Mouse (Mus musculus) midbrain, embryonic 13.5 days (tissue): ENCODE measurements around the gene Smim27. TPM values are rescaled to one million over a fixed set of nuclear protein-coding genes. Genes with fewer than 3 reads are reported as not detected.

Experiments used
- ATAC-seq: fragments of 200-750 bp; cut with Nextera tagmentation; 2 replicates; pipeline ENCODE4 v1.8.0; 2017; ENCODE audit warnings: mild to moderate bottlenecking, moderate TSS enrichment, moderate library complexity
- H3K27ac ChIP-seq: fragments of 300-500 bp; sonication (generic); 2 replicates; pipeline ENCODE4 v1.5.1; 2015; ENCODE audit warnings: inconsistent platforms, mild to moderate bottlenecking, moderate library complexity
- H3K27me3 ChIP-seq: fragments of 300-500 bp; sonication (generic); 2 replicates; pipeline ENCODE4 v1.6.1; 2015; ENCODE audit warnings: mild to moderate bottlenecking, inconsistent platforms
- H3K36me3 ChIP-seq: fragments of 300-500 bp; sonication (generic); 2 replicates; pipeline ENCODE4 v1.6.1; 2015; ENCODE audit warnings: mild to moderate bottlenecking, inconsistent platforms
- H3K4me1 ChIP-seq: fragments of 300-500 bp; sonication (generic); replicated peaks from 2 replicates; pipeline ENCODE4 v1.6.1; 2015; ENCODE audit warnings: inconsistent platforms
- H3K4me2 ChIP-seq: fragments of 300-500 bp; sonication (generic); replicated peaks from 2 replicates; pipeline ENCODE4 v1.6.1; 2015; ENCODE audit warnings: moderate library complexity, mild to moderate bottlenecking, inconsistent platforms
- H3K4me3 ChIP-seq: fragments of 300-500 bp; sonication (generic); replicated peaks from 2 replicates; pipeline ENCODE4 v1.5.1; 2015; ENCODE audit warnings: mild to moderate bottlenecking, inconsistent platforms
- H3K9ac ChIP-seq: fragments of 300-500 bp; sonication (generic); replicated peaks from 2 replicates; pipeline ENCODE4 v1.6.1; 2015; ENCODE audit warnings: mild to moderate bottlenecking, inconsistent platforms
- H3K9me3 ChIP-seq: fragments of 300-500 bp; sonication (generic); 2 replicates; pipeline ENCODE4 v1.6.1; 2016; ENCODE audit warnings: mild to moderate bottlenecking, inconsistent platforms
- WGBS: fragments of 180-500 bp; shearing (Covaris S2); methylation state at CpG from one replicate; pipeline ENCODE4 v1.1.7; 2015; 5-methylcytosine and 5-hydroxymethylcytosine counted together
- polyA plus RNA-seq: library from polyadenylated mRNA; unstranded; fragments of >200 nt; fragmentation: Nextera tagmentation; extraction: Ambion mirVana; gene quantifications from 2 replicates; pipeline ENCODE4 v1.2.1, GENCODE M21; 2015

The Smim27 gene
- 20.9 and 23.0 TPM in 2 replicates for polyA plus RNA-seq

DNA sequence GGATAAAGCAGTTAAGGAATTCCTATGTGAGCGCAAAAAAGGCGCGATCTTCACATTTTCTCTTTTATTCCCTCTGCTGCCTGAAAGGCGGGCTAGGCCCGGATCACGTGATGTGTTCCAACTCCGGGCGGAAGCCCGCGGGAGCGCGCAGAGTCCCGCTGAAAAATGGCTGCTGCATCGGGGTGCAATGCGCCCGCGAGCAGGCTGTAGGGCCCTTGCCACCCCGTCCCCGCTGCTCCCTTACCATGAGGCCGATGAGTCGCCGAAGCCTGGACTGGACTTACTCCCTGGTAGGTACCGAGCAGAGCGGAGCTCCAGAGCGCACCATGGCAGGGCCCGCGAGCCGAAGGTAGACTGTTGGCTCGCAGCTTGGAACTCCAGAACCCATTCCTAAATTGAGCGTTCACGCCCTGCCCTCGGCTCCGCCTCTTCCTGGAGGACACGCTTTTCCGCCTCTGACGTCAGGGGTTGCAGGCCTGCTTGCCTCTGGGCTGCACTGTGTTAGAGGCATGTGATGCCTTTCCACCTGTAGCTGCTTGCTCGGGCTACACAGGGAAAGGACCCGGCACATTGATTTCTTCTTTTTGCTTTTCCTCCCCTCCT, at the start of gene Smim27, which contains the start of gene Topors:
Smim27 (plus strand) TSS at position 150 of the 603 bp plus-strand sequence.
Topors (minus strand) TSS at position 421 of the 603 bp plus-strand sequence.
- Histone ChIP-seq H3K4me2 (peak within 1 kb of the TSS; percentile 91), H3K36me3 (peaks cover 3% of the 10 kb centered on the region; the same call in 1 of the 2 replicates), H3K27me3 (no peaks in the 10 kb centered on the region), H3K9ac (peak within 1 kb of the TSS; percentile 88), H3K4me1 (peaks cover 27% of the 10 kb centered on the region), H3K4me3 (peak within 1 kb of the TSS; percentile 89), H3K9me3 (no peaks in the 10 kb centered on the region), H3K27ac (peak within 1 kb of the TSS; percentile 88)
- ATAC-seq = peak; percentile 95
- under 1% methylated on average over 38 of the region's 38 CpGs for WGBS

DNA sequence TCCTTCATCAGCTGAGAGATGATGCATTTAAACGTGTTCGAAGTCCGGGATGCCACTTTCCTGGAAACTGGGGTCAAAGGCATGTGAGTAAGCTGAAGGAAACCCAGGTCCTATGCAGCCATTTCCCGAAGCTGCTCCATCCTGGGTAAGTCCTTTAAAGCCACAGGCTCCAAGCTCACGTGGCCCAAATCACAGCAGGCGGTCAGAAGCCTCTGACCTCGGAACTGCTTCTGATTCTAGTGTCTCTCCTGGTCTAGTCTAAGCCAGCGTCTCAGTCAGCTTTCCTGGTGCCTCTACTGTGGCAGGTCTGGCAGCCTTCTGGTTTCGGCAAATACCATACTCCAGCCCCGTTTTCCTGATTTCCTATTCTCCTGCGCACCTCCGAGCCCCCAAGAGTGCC, 48.9 kb upstream of the Smim27 start:
- Histone ChIP-seq H3K4me2 (peak overlapping the region; percentile 28; the same call in 1 of the 2 replicates), H3K27me3 (no peaks in the 10 kb centered on the region), H3K4me1 (peaks cover 10% of the 10 kb centered on the region; the same call in 1 of the 2 replicates), H3K9me3 (no peaks in the 10 kb centered on the region), H3K36me3 (no peaks in the 10 kb centered on the region), H3K27ac (no peak overlapping the region), H3K4me3 (no peak overlapping the region), H3K9ac (no peak overlapping the region; the same call in 1 of the 2 replicates)
- WGBS = 24% methylated on average over 12 of the region's 12 CpGs
- ATAC-seq = no peak

DNA sequence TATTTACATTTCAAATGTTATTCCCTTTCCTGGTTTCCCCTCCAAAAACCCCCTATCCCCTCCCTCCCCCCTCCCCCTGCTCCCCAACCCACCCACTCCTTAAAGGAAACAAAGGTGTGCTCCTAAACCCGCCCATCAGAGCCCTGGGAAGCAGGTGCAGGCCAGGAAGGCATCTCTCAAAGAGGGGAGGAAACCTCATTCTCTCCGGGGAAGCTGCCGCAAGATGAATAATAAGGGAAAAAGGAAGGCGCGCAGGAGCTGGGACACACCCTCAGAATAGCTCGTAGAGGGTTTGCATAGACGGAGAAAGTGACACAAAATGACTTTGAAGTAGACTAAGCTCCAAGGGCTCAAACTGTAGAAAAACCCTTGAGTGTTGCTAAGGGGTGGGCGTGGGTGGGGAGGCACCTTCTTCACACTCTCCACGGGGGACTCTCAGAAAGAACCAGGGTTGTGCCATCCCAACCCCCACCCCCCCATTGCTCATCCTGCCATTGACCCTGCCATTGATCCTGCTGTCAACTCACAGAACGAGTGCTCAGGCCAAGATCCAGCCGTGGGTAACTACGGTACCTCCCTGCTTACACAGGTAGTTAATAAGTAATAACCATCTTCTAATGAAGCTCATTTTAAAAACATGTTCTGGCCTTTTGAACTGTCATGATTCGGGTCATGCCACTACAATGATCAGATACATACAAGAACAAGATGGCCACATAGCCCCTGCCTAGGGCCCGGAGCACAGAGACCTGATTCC, 48.2 kb upstream of the Smim27 start:
- H3K4me1 ChIP-seq = peaks cover 10% of the 10 kb centered on the region; the same call in 1 of the 2 replicates
- H3K4me3 ChIP-seq = no peak overlapping the region
- no peaks in the 10 kb centered on the region for H3K9me3 ChIP-seq
- no peaks in the 10 kb centered on the region for H3K27me3 ChIP-seq
- no peak overlapping the region for H3K27ac ChIP-seq
- H3K9ac ChIP-seq = no peak overlapping the region
- H3K4me2 ChIP-seq = peak overlapping the region; percentile 28; the same call in 1 of the 2 replicates
- 38% methylated on average over 14 of the region's 14 CpGs for WGBS
- 0 out of 2 replicates have a peak, but pooled peaks have one; percentile 27 for ATAC-seq
- no peaks in the 10 kb centered on the region for H3K36me3 ChIP-seq

DNA sequence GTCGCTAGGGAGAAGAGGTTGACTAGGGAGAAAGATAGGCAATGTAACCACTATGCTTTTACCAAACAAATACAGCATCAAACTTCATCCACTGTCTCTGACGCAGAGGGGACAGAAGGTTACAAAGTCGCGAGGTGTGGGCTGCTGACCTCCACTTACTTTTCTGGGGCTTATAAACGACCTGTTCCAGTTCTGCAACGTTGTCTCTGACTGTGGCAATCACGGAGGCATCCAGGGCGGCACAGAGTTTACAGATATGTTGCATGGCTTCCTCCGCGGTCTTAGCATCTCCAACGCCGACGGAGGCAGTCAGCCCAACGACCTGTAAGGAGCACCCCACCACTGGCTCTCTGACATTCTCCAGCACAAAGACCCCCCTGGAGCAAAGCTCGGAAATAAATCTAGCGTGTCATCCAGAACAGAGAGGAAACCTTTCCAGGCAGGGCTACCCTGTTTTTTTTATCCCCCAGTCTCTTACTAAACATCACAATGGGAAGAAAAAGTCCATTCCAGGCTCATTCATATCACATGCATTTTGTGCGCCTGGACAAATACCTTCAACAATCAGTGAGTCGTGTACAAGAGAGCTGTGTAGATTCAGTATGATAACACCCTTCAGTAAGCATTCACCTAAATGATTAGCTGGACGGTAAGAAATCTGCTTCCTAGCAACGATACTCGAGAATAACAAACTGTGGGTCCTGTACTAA, 47.3 kb upstream of the Smim27 start:
- peaks cover 10% of the 10 kb centered on the region; the same call in 1 of the 2 replicates for H3K4me1 ChIP-seq
- no peaks in the 10 kb centered on the region for H3K9me3 ChIP-seq
- no peak overlapping the region for H3K27ac ChIP-seq
- 43% methylated on average over 21 of the region's 21 CpGs for WGBS
- H3K36me3 ChIP-seq = no peaks in the 10 kb centered on the region
- H3K4me3 ChIP-seq = no peak overlapping the region
- H3K9ac ChIP-seq = no peak overlapping the region
- H3K27me3 ChIP-seq = no peaks in the 10 kb centered on the region
- H3K4me2 ChIP-seq = no peak overlapping the region
- no peak for ATAC-seq

DNA sequence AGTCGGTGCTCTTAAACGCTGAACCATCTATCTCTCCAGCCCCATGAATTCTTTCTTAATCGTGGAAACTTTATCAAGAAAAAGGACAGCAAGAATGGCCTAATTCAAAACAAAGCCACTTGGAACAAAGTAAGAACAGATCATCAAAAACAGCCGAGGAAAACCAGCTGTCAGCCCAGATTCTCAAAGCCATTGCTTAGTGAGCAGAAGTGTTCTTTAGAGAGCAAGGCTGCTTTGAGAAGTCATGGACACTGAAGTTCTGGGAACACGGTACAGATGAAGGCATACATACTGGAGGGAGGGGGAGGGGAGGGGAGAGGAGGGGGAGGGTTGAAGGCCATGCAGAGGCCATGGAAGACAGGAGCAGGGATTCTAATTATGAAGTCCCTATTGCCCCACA, 43.3 kb upstream of the Smim27 start:
- ATAC-seq = no peak
- Histone ChIP-seq H3K4me2 (no peak overlapping the region), H3K4me1 (0 out of 2 replicates have a peak, but pooled peaks cover 4% of the 10 kb centered on the region), H3K9ac (no peak overlapping the region), H3K27me3 (no peaks in the 10 kb centered on the region), H3K9me3 (no peaks in the 10 kb centered on the region), H3K27ac (no peak overlapping the region), H3K4me3 (no peak overlapping the region), H3K36me3 (no peaks in the 10 kb centered on the region)
- 76% methylated on average over 5 of the region's 5 CpGs for WGBS

DNA sequence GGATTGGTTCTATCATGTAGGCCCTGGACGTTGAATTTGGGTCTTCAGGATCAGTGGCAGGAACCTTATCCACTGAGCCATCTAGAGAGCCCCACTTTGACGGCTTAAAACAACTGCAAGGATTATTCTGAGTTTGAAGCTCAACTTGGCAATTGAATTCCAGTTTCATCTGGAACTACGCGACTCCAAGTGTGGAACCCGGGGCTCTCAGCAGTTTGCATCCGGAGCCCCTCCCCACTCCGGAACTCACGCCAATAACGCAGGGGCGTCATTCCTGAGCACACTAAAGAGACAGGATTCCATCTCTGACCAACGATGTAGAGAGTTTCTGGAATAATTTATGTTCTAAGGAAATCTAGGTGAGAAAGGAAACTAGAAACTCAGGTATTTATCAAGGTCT, 42.2 kb upstream of the Smim27 start:
- Histone ChIP-seq H3K27me3 (no peaks in the 10 kb centered on the region), H3K4me1 (no peaks in the 10 kb centered on the region), H3K36me3 (no peaks in the 10 kb centered on the region), H3K27ac (no peak overlapping the region), H3K9me3 (no peaks in the 10 kb centered on the region), H3K4me3 (no peak overlapping the region), H3K9ac (no peak overlapping the region), H3K4me2 (no peak overlapping the region)
- 92% methylated on average over 11 of the region's 11 CpGs for WGBS
- ATAC-seq = no peak

DNA sequence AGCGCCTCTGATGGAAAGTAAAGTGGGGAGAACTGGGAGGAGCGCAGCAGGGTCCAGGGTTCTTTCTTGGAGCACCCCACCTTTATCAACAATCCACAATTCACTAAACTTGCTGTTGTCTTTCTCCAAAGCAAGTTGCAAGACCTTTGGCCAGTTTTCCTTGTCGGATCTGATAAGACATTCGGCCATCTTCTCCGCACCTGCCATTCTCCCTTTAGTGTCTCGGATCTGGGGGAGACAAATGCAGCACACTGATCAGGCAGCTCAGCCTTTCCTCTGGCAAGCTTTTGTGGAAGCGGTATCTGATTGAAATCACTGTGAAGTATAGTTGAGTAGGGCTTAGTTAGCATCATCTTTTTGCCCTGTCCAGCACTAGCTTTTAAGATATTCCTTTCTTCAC, 41.5 kb upstream of the Smim27 start:
- WGBS = 94% methylated on average over 7 of the region's 7 CpGs
- H3K4me2 ChIP-seq = no peak overlapping the region
- H3K4me3 ChIP-seq = no peak overlapping the region
- H3K27ac ChIP-seq = no peak overlapping the region
- H3K9ac ChIP-seq = no peak overlapping the region
- H3K9me3 ChIP-seq = no peaks in the 10 kb centered on the region
- no peak for ATAC-seq
- H3K4me1 ChIP-seq = no peaks in the 10 kb centered on the region
- no peaks in the 10 kb centered on the region for H3K36me3 ChIP-seq
- no peaks in the 10 kb centered on the region for H3K27me3 ChIP-seq

DNA sequence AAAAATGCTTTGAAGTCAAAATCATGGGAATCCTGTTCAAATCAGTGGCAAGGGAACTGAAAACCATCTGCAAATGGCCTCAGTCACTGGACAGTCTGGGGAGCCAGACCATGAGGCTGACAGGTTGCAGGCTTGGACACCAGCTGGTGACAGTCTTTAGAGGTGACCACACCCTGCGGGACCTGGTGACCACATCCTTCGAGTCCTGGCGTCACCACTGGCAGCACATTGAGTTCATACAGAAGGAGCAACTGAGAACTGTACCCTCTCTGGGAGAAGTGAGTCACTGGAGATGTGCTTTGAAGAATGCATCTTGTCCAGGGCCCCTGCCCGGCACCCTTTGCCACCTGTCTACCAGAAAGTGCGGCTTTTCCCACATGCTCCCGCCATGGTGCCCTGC, 39.7 kb upstream of the Smim27 start:
- Histone ChIP-seq H3K9me3 (no peaks in the 10 kb centered on the region), H3K36me3 (no peaks in the 10 kb centered on the region), H3K4me1 (no peaks in the 10 kb centered on the region), H3K9ac (no peak overlapping the region), H3K27ac (no peak overlapping the region), H3K27me3 (no peaks in the 10 kb centered on the region), H3K4me2 (no peak overlapping the region), H3K4me3 (no peak overlapping the region)
- ATAC-seq = no peak
- 94% methylated on average over 6 of the region's 6 CpGs for WGBS

DNA sequence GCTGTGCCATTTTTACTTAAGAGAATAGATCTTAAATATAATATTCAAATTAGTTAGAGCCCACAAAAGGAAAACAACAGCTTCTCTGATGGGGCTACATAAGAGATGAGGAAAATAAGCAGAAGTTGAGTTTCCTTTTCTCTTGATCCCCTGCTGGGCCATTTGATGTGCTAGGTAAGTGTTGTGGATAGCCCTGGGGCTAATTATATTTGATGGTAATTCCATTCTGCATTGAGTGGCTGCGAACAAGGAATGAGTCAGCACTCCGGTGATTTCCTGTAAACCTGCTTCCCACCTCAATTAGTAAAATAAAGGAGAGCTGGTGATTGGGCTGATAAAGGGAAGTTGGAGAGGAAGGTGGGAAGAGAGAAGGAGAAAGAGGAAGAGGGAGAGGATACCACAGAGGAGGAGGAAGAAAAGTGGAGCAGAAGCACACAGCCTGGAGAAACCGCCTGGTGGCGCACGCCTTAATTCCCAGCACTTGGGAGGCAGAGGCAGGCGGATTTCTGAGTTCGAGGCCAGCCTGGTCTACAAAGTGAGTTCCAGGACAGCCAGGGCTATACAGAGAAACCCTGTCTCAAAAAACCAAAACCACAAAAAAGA, 36.2 kb upstream of the Smim27 start:
- Histone ChIP-seq H3K4me2 (no peak overlapping the region), H3K9me3 (no peaks in the 10 kb centered on the region), H3K27ac (no peak overlapping the region), H3K9ac (no peak overlapping the region), H3K36me3 (no peaks in the 10 kb centered on the region), H3K27me3 (no peaks in the 10 kb centered on the region), H3K4me3 (no peak overlapping the region), H3K4me1 (no peaks in the 10 kb centered on the region)
- no peak for ATAC-seq
- 95% methylated on average over 7 of the region's 7 CpGs for WGBS

DNA sequence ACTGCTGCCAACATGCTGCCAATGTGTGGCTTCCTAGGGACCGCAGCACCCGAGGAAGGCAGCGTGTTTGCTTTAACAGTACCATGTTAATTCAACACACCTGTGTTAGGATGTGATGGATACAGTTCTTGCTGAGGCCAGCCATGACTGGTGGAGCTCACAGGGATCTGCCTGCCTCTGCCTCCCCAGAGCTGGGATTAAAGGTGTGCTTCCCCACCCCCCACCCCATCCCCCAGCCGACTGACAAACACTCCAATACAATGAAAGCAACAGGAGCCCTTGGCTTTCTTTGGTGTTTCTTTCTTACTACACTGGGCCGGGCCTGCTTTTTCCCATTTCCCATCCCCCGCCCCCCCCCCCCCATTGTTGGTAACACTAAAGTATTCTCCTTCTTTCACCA, 35.1 kb upstream of the Smim27 start:
- Histone ChIP-seq H3K27ac (no peak overlapping the region), H3K4me3 (no peak overlapping the region), H3K9me3 (no peaks in the 10 kb centered on the region), H3K9ac (no peak overlapping the region), H3K27me3 (no peaks in the 10 kb centered on the region; the same call in 1 of the 2 replicates), H3K4me1 (peaks cover 9% of the 10 kb centered on the region), H3K4me2 (no peak overlapping the region), H3K36me3 (no peaks in the 10 kb centered on the region)
- ATAC-seq = no peak
- 80% methylated on average over 6 of the region's 6 CpGs for WGBS

DNA sequence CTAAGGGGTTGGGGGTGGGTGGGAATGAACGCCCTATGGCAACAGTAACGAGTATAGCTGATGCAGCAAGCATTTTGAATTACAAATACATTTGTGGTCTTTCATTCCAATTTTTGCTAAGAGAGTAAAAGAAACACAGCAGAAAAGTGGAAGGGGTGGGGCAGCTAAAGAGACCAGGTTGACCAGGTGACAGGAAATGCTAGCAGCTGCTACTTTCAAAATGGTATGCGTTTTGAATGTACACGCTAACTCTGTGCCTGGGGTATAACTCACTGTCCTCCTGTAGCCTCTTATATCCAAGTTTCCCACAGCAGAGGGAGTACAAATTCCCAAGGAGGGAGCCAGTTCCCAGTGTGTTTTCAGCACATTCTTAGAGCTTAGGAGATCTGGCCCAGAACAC, 32.5 kb upstream of the Smim27 start:
- no peak overlapping the region for H3K4me3 ChIP-seq
- H3K36me3 ChIP-seq = no peaks in the 10 kb centered on the region
- H3K4me1 ChIP-seq = peaks cover 19% of the 10 kb centered on the region
- no peak overlapping the region for H3K27ac ChIP-seq
- no peak for ATAC-seq
- no peak overlapping the region for H3K4me2 ChIP-seq
- no peaks in the 10 kb centered on the region for H3K9me3 ChIP-seq
- 88% methylated on average over 4 of the region's 4 CpGs for WGBS
- H3K27me3 ChIP-seq = no peaks in the 10 kb centered on the region; the same call in 1 of the 2 replicates
- no peak overlapping the region for H3K9ac ChIP-seq
